Mouse (Mus musculus): ENCODE measurements around the gene Cckar. TPM values are rescaled to one million over a fixed set of nuclear protein-coding genes. Genes with fewer than 3 reads are reported as not detected.
"Not testable (repeated sequence)": the region's sequence is repeated elsewhere in the genome, so short reads cannot be mapped to it uniquely, and the experiment has no call there.

Gene Cckar
- under 1 TPM in 1 of 2 experiments, not detected in 1; 0.11 TPM for total RNA-seq (2021)

DNA sequence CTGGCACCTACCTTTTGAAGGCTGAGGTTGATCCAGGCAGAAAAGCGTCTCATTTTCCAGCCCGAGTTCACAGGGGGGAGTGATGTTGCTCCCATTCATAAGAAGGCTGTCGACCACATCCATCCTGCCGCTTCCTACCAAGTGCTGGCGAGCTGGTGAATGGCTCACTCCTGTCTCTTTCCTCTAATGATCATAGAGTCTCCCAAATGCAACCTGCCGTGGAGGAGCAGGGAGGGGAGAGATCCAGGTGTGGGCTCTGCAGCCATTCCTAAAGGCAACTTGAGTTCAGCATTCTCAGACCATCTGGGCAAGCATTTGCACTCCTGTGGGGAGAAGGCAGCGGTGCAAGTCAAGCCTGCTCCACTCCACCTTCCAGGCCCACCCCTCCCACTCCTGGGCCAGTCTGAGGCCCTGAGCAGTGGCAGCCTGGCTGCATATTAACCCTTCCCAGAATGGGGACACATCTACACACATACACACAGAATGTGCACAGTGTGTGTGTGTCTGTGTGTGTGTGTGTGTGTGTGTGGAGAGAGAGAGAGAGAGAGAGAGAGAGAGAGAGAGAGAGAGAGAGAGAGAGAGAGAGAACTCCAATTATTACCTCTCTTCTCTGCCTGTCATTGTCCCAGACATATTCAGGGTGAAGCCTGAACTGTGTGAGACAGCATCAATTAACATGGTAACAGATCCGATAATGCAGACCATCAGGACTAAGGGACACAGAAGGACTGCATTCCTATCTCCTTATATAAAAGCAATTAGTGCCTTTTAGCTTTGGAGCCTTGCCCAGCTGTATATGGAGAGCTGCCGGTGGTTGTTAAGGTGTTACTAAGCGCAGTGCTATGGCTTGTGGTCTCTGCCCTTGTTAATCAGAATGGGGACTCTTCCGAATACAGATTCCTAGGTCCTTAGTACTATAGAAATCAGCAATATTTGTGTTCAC, at the start of gene Cckar:
Gene Cckar, minus strand, starts transcription at position 471 of the 943 bp plus-strand sequence.
- DNase-seq = no peak

- DNase-seq = no peak
Observed at GRCm38 (mm10) chr5:53744061-53744460, 36.6 kb upstream of the Cckar start.

DNA sequence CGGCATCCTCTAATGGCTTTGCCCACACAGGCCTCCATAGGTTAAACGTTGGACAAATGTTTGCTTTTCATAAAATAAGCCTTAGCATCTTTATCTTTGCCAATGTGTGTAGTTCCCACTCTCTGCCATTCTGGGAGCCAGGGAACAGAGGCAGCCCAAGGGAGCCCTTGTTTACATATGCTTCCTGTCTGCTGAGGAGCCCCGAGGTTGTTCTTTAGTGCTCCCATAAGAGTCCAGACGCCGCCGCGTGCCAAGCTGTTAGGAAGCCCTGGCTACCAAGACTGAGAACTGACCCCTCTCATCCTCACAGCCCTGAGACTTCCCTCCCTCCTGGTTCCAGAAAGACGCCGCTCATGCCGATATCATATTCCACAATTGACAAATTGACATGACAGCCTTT, 25.4 kb upstream of the Cckar start:
- DNase-seq = no peak

- no peak for DNase-seq
Observed at GRCm38 (mm10) chr5:53727606-53728005, 20.1 kb upstream of the Cckar start.

DNA sequence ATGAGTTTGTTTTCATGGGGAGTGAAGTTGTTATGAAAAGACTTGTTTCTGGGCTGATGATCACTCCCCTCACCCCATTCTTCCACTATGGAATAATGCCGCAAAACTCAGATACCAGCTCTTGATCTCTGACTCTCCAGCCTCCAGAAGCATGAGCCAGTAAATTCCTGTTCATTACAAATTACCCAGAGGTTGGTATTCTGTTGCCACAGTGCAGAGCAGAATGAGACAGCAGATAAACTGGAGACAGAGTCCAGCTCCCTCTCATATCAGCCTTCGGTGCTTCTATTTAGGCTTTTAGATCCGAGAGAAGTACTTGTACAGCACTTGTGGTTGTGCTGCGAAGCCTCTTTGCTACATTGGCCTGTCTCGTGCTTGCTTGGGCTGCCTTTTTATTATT, 18.5 kb upstream of the Cckar start:
- DNase-seq = no peak

- no peak for DNase-seq
Observed at GRCm38 (mm10) chr5:53716462-53716861, 9.0 kb upstream of the Cckar start.

GRCm38 (mm10) chr5:53711277-53711676, 3.8 kb upstream of the Cckar start:
- DNase-seq = no peak

DNA sequence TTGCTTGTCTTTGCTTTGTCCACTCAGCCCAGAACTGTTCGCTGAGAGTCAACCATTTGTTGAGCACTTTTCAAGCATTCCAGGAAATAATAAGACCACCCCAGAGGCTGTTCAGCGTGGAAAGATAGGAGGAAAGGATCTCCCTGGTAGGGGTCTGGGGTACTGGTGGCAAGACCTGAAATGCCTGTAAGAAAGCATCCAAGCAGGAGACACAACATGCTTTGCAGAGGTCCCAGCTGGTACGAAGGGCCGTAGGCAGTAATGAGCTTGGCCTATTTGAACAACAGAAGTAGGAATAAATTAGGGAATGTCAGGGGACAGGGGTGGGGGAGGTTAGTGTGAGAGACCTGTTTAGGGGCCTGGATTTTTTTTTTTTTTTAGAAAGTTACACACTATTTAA, 686 bp upstream of the Cckar start:
- no peak for DNase-seq

- no peak for DNase-seq
Observed at GRCm38 (mm10) chr5:53702686-53703085, 4.8 kb downstream of the Cckar start.

DNA sequence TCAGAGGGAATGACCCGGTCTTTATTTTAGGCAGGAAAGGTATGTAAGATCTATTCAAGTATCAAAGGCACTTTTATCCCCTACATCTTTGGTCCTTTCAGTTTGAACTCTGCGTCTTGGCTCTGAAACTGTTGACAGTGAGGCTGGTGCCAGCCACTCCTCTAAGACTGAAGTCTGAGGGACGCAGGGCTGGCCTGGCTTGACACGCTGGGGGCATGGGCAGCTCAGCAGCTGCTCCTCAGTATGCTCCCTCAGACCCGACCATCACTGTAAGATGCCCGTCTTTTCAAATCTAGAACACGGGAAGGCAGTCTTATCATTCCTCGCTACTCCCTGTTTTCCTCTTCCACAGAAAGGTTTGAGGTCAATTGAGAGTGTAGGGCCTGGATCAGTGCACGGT, 9.7 kb downstream of the Cckar start:
- no peak for DNase-seq

- DNase-seq = no peak
Observed at GRCm38 (mm10) chr5:53696701-53697100, 10.8 kb downstream of the Cckar start.

- no peak for DNase-seq
Observed at GRCm38 (mm10) chr5:53692662-53693061, 14.8 kb downstream of the Cckar start.

DNA sequence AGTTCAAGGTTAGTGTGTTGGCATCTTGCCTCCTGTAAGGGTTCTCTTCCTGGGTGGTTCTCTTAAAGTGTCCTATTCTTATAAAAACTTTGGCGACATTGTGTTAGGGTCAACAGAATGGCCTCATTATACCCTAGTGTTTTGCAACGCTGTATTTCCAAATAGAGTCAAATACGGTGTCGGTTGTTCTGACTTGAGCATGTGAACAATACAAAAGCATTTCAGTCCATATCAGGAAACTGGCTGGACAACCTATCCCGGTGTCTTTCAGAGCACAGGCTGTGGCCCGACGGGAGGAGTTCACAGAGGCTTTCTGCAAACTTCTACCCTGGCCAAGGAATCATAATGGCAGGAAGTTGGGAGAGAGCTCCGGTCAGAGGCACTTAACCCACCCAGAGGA, 15.4 kb downstream of the Cckar start:
- no peak for DNase-seq

DNA sequence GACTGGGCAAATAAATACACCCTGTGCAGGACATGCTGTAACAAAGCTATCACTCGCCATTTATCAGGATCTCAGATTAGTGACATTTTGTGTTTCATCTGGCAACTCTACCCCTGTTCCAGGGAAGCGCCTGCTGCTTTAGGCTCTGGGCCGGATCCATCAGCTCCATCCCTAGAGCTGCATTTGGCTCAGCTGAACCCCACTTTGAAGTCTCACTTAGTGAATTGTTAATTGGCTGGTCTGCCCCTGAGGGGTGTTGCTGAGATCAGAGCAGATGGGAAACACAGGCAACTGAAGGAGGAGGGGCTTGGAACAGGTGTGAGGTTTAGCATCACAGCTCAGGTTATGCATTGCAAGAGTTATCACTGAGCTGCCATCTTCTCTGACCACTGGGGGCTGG, 15.9 kb downstream of the Cckar start:
- DNase-seq = no peak

GRCm38 (mm10) chr5:53688326-53688725, 19.2 kb downstream of the Cckar start:
- DNase-seq = no peak

- no peak for DNase-seq
Observed at GRCm38 (mm10) chr5:53686379-53686778, 21.1 kb downstream of the Cckar start.

GRCm38 (mm10) chr5:53685623-53686022, 21.9 kb downstream of the Cckar start:
- DNase-seq = no peak

DNA sequence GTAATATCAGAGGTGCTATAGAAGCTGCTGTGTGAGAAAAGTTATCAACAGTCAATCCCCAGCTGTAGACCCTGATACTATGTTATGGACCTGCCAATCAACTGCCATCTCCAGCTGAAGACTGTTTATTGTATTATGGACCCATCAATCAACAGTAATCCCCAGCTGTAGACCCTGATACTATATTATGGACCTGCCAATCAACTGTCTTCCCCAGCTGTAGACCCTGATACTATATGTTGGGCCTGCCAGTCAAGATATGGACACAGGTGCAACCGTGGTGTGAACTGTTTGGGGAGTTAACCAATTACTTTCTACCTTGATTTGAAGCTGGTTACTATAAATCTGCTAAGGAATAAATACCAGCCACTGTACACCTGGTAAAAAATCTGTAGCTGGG, 23.1 kb downstream of the Cckar start:
- DNase-seq = no peak

DNA sequence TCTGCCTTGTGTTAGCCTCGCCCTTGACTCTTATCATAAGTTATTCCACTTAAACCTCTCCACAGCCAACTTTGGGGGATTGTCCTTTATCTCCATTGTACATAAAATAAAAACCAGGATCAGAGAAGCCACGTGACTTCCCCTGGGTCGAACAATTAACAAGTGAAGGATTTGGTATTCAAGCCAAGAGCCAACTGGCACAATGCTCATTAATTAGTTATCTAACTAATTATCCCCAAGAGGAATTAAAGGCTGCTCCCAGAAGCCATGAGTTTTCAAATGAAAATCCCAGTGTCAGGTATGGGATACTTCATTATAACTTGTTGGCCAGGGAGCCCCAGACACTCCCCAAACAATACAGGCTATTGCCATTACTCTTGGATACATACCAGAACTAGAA, 23.6 kb downstream of the Cckar start:
- no peak for DNase-seq

GRCm38 (mm10) chr5:53679651-53680050, 27.9 kb downstream of the Cckar start:
- no peak for DNase-seq

GRCm38 (mm10) chr5:53678036-53678767, 29.3 kb downstream of the Cckar start:
- no peak for DNase-seq

- DNase-seq = no peak
Observed at GRCm38 (mm10) chr5:53676671-53677070, 30.8 kb downstream of the Cckar start.

DNA sequence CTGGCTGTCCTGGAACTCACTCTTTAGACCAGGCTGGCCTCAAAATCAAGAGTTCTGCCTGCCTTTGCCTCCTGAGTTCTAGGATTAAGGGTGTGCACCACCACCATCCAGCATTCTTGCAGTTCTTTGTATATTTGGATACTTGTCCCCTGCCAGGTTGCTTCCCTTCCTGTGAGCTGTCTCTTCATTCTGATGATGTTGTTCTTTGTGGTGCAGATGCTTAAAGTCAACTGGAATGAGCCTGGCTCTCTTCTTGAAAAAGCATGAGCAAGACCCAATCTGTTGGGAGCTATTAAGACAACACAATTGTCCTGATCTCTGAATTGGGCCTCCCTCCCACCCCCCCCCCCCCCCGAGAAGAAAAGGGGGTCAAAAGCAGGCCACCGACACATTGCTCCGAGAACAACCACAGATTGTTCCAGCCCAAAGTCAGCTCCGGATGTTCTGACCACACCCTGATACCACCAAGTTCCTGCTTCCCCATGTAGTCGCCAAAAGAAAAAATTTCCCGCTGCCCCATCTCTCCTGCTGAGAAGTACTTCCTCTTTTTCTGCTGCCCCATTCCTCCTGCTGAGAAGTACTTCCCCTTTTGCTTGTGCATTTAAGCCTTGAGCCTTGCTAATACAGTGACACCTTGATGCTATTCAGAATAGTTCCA, 33.9 kb downstream of the Cckar start:
- not testable (repeated sequence) for DNase-seq

All from heart, postnatal 4 days (tissue).